In genomic region chr11:72953440-72954151, GRCm38 (mm10) we compare ENCODE assay signal across 9 mouse cellular contexts. TPM values are rescaled to one million over a fixed set of nuclear protein-coding genes. Genes with fewer than 3 reads are reported as not detected.
A peak's percentile ranks its signal among the peaks of the same experiment; 100 is the strongest.
DNase-seq lines count a peak whose midpoint lies in the region; ATAC-seq and TF ChIP-seq lines count a peak whose summit lies in the region.
"Had no signal": no experiment of that assay in that cellular context is flagged by ENCODE, and none has a peak within 500 bp of the region (broad histone marks: within the 10 kb centered on the region; RNA-seq: fewer than 3 reads in every experiment).

No protein-coding gene starts in this region.

- CTCF ChIA-PET in Patski (lab: Charles Lee) = interaction anchor here (0.7 to 1.2 kb wide), 3 partner anchors 10 to 52 kb away, joined by 3 to 4 read pairs (median 3); no protein-coding TSS in a partner anchor

- H3K4me3 ChIP-seq in lung, adult 2 months (replicated peaks; ENCODE audit: extremely low read depth, low read depth, low read length) = no peak overlapping the region
- H3K4me3 ChIP-seq: embryonic facial prominence, embryonic 15.5 days had no signal

- H3K27me3 ChIP-seq in Patski = no peaks in the 10 kb centered on the region
- H3K27me3 ChIP-seq: embryonic facial prominence, embryonic 15.5 days had no signal

- TF ChIP-seq CTCF in Patski (IDR thresholded peaks at IDR 0.05) = no peak
- TF ChIP-seq CTCF in lung, adult 2 months (IDR thresholded peaks at IDR 0.05; ENCODE audit: insufficient read depth, low read length) = no peak

- peak; percentile 41 for ATAC-seq in Patski
- ATAC-seq in frontal cortex, adult (ENCODE audit: low TSS enrichment) = no peak

- in situ Hi-C loops in Patski (cut with MboI; ENCODE audit: low pct_unique_long_range_greater_than_20kb) = no loop called here

- DNase-seq in cerebellum, adult 11-12 months = peak; percentile 23
- no peak for DNase-seq in cerebellum, postnatal 4 days (ENCODE audit: low spot score in 2 of 2)
- DNase-seq in Patski (ENCODE audit: low read depth, low spot score) = no peak
- DNase-seq in heart, adult 9 months (ENCODE audit: low spot score in 2 of 2) = peak; percentile 80 to 82
- DNase-seq in lung, adult 2 months = peak; percentile 78
- DNase-seq in frontal cortex, postnatal 25 days (ENCODE audit: low spot score in 2 of 2) = no peak
- no peak for DNase-seq in right cerebral cortex, postnatal 25 days

- WGBS in lung, adult 2 months = 29% methylated on average over 4 of the region's 4 CpGs

- POLR2A ChIA-PET in Patski (lab: Charles Lee) = no interaction called here

- no peak for TF ChIP-seq POLR2A in lung, adult 2 months (IDR thresholded peaks at IDR 0.05; ENCODE audit: borderline replicate concordance, extremely low read depth, low read depth, low read length)

- peaks cover 51% of the 10 kb centered on the region for H3K4me1 ChIP-seq in lung, adult 2 months (ENCODE audit: control insufficient read depth, insufficient read depth, low read length)

RNA-seq across cellular contexts. Expression of gene Atp2a3, which starts 7.4 kb away (rescaled TPM):
- 0.06 TPM for polyA plus RNA-seq in Patski (2021)
- 253 and 256 TPM in 2 replicates for polyA plus RNA-seq in lung, adult 2 months (2012; rRNA removed)

RNA-seq across cellular contexts. Expression of gene P2rx1, which starts 45.3 kb away (rescaled TPM):
- polyA plus RNA-seq in Patski (2021) = not detected
- polyA plus RNA-seq in lung, adult 2 months (2012; rRNA removed) = 3.2 and 4.4 TPM in 2 replicates

Comparison
In these comparisons a context has a peak if more than half of its experiments do, and no peak if none do; other contexts are left out.
1. DNase-seq: peak in cerebellum, adult 11-12 months (single experiment), heart, adult 9 months (2 of 2) and lung, adult 2 months (single experiment); none in cerebellum, postnatal 4 days (0 of 2), Patski (single experiment), frontal cortex, postnatal 25 days (0 of 2) and right cerebral cortex, postnatal 25 days (single experiment).
2. RNA of gene Atp2a3, which starts 7.4 kb away (polyA plus RNA-seq): 253 to 256 TPM in lung, adult 2 months; 0.06 TPM in Patski (single experiment); every median in the first group is over 100 times any median in the second.